8 mouse cellular contexts compared by ENCODE assay signal in genomic region chr1:178496841-178497240, GRCm38 (mm10). TPM values are rescaled to one million over a fixed set of nuclear protein-coding genes. Genes with fewer than 3 reads are reported as not detected.
DNase-seq lines count a peak whose midpoint lies in the region; ATAC-seq and TF ChIP-seq lines count a peak whose summit lies in the region.

No protein-coding gene starts in this region.

- TF ChIP-seq EP300 in heart, adult 2 months (IDR thresholded peaks at IDR 0.05; ENCODE audit: insufficient read depth, low read depth, low read length): no peak

- no peak overlapping the region for H3K4me2 ChIP-seq in heart, embryonic 12.5 days

- peaks cover 2% of the 10 kb centered on the region; the same call in 1 of the 2 replicates for H3K4me1 ChIP-seq in heart, adult 2 months (ENCODE audit: control insufficient read depth, insufficient read depth, low read length)
- peaks cover 4% of the 10 kb centered on the region; the same call in 1 of the 2 replicates for H3K4me1 ChIP-seq in heart, embryonic 12.5 days (replicated peaks)
- no peaks in the 10 kb centered on the region for H3K4me1 ChIP-seq in embryonic facial prominence, embryonic 10.5 days

- H3K9ac ChIP-seq in heart, adult 2 months (ENCODE audit: low read depth, low read length): no peak overlapping the region
- no peak overlapping the region for H3K9ac ChIP-seq in heart, embryonic 12.5 days

- no peaks in the 10 kb centered on the region for H3K27me3 ChIP-seq in heart, adult 2 months (ENCODE audit: control insufficient read depth, insufficient read depth, low read length)
- H3K27me3 ChIP-seq in heart, embryonic 12.5 days (replicated peaks): no peaks in the 10 kb centered on the region
- H3K27me3 ChIP-seq in embryonic facial prominence, embryonic 10.5 days (replicated peaks; ENCODE audit: low read depth, poor library complexity, severe bottlenecking): no peaks in the 10 kb centered on the region

- ATAC-seq in heart, embryonic 12.5 days (ENCODE audit: insufficient number of reproducible peaks, low FRiP score): no peak
- ATAC-seq in megakaryocyte progenitor cell, adult 5-6 weeks (replicated peaks; ENCODE audit: poor library complexity): peak; percentile 94
- ATAC-seq in monocyte, adult 5-6 weeks (replicated peaks; ENCODE audit: insufficient number of reproducible peaks, low FRiP score, low TSS enrichment, poor library complexity, severe bottlenecking): no peak

- no peak for TF ChIP-seq POLR2A in heart, adult 2 months (IDR thresholded peaks at IDR 0.05; ENCODE audit: insufficient read depth, low read depth, low read length)

- H3K4me3 ChIP-seq in heart, adult 2 months: no peak overlapping the region
- H3K4me3 ChIP-seq in heart, embryonic 12.5 days: no peak overlapping the region
- H3K4me3 ChIP-seq in embryonic facial prominence, embryonic 10.5 days: no peak overlapping the region

- peak; percentile 69 for TF ChIP-seq CTCF in heart, adult 2 months (IDR thresholded peaks at IDR 0.05)

- no peaks in the 10 kb centered on the region for H3K9me3 ChIP-seq in heart, embryonic 12.5 days (replicated peaks)
- H3K9me3 ChIP-seq in embryonic facial prominence, embryonic 10.5 days: no peaks in the 10 kb centered on the region

- intact Hi-C loops in heart, adult 2 months (cut with DNase I): no loop called here

- DNase-seq in heart, adult 2 months: peak in 1 of 2 experiments; percentile 30
- peak; percentile 45 for DNase-seq in 3T3-L1 (ENCODE audit: low read depth, low spot score)
- peak; percentile 62 for DNase-seq in R1 (ENCODE audit: low read depth, low spot score)
- DNase-seq in embryonic facial prominence, embryonic 10.5 days (ENCODE audit: low spot score): peak; percentile 27
- DNase-seq in urinary bladder, adult 2 months (ENCODE audit: low spot score): no peak

- WGBS in heart, adult 2 months: 44% methylated on average over 1 of the region's 1 CpGs
- WGBS in heart, embryonic 12.5 days: 71% methylated on average over 1 of the region's 1 CpGs
- 43% methylated on average over 1 of the region's 1 CpGs for WGBS in embryonic facial prominence, embryonic 10.5 days

- H3K79me2 ChIP-seq in heart, adult 2 months (replicated peaks; ENCODE audit: control insufficient read depth, insufficient read depth, low read length): no peaks in the 10 kb centered on the region

- no peak overlapping the region for H3K27ac ChIP-seq in heart, adult 2 months
- no peak overlapping the region for H3K27ac ChIP-seq in heart, embryonic 12.5 days (ENCODE audit: poor library complexity, severe bottlenecking)
- H3K27ac ChIP-seq in embryonic facial prominence, embryonic 10.5 days (replicated peaks): no peak overlapping the region

- H3K36me3 ChIP-seq in heart, adult 2 months (ENCODE audit: control insufficient read depth, insufficient read depth, low read length): no peaks in the 10 kb centered on the region
- H3K36me3 ChIP-seq in heart, embryonic 12.5 days: no peaks in the 10 kb centered on the region
- no peaks in the 10 kb centered on the region for H3K36me3 ChIP-seq in embryonic facial prominence, embryonic 10.5 days (replicated peaks)

RNA-seq across cellular contexts. Expression of gene Kif26b, which starts 32.1 kb away (rescaled TPM):
- total RNA-seq in heart, adult 2 months (2021): 1 to 10 TPM; 2.4 to 3.0 TPM
- 0.86 and 1.1 TPM in 2 replicates for polyA plus RNA-seq in heart, adult 2 months (2012; rRNA removed)
- 25.1 and 28.1 TPM in 2 replicates for polyA plus RNA-seq in heart, embryonic 12.5 days (2016; fragmentation: Nextera tagmentation; extraction: Ambion mirVana)
- polyA plus RNA-seq in embryonic facial prominence, embryonic 10.5 days (2016; fragmentation: Nextera tagmentation; extraction: Ambion mirVana): 9.0 and 10.2 TPM in 2 replicates
- 0.37 and 0.42 TPM in 2 replicates for total RNA-seq in megakaryocyte progenitor cell, adult 5-6 weeks (2015)
- total RNA-seq in megakaryocyte progenitor cell, adult 5-6 weeks (2017): 0.33 and 0.98 TPM in 2 replicates
- not detected in 3 replicates for total RNA-seq in monocyte, adult 5-6 weeks (2017)
- 1.4 and 2.0 TPM in 2 replicates for polyA plus RNA-seq in urinary bladder, adult 2 months (2012; rRNA removed)
